Mouse (Mus musculus) layer of hippocampus, adult 2 months (tissue): Measurements from ENCODE around the gene Gm44511. TPM values are rescaled to one million over a fixed set of nuclear protein-coding genes. Genes with fewer than 3 reads are reported as not detected.

ENCODE experiments used
- DNase-seq, 2 experiments: peaks; one replicate each; pipeline ENCODE4 v3.0.0; 2022; ENCODE audit warnings: low spot score in 2 of 2
- H3K27ac ChIP-seq: fragments of 200-600 bp; 2 replicates; pipeline ENCODE4 v1.8.1; 2022
- H3K4me3 ChIP-seq: fragments of 200-600 bp; 2 replicates; pipeline ENCODE4 v1.8.1; 2022; ENCODE audit warnings: mild to moderate bottlenecking
- CTCF ChIP-seq: fragments of 200-600 bp; conservative IDR thresholded peaks from 2 replicates; pipeline ENCODE4 v1.8.1; 2022; ENCODE audit warnings: antibody characterized with exemption, mild to moderate bottlenecking, moderate library complexity
- total RNA-seq, 2 experiments: library from RNA; stranded (reverse); gene quantifications; 2 replicates each; pipeline ENCODE4 v1.2.3; 2021

Gm44511 gene
- total RNA-seq, 2 experiments from 2014 or later = not detected

- peak; percentile 87 to 89 for DNase-seq
- TF ChIP-seq CTCF = no peak
- Histone ChIP-seq H3K4me3 (peak overlapping the region; percentile 76), H3K27ac (peak overlapping the region; percentile 96)
Observed at GRCm38 (mm10) chr6:128838342-128839265, 12.5 kb upstream of the Gm44511 start.

- peak overlapping the region; percentile 76 for H3K4me3 ChIP-seq
- TF ChIP-seq CTCF = no peak
- no peak for DNase-seq
- H3K27ac ChIP-seq = peak overlapping the region; percentile 96
Observed at GRCm38 (mm10) chr6:128837454-128838341, 11.6 kb upstream of the Gm44511 start.

GRCm38 (mm10) chr6:128836955-128837334 lies 10.8 kb upstream of the Gm44511 start:
- Histone ChIP-seq H3K4me3 (peak overlapping the region; percentile 76), H3K27ac (peak overlapping the region; percentile 96; the same call in 1 of the 2 replicates)
- no peak for TF ChIP-seq CTCF
- DNase-seq = no peak

GRCm38 (mm10) chr6:128836191-128836954 lies 10.3 kb upstream of the Gm44511 start:
- no peak for TF ChIP-seq CTCF
- Histone ChIP-seq H3K4me3 (no peak overlapping the region), H3K27ac (no peak overlapping the region)
- no peak for DNase-seq

GRCm38 (mm10) chr6:128835571-128835970 lies 9.5 kb upstream of the Gm44511 start:
- no peak for TF ChIP-seq CTCF
- no peak for DNase-seq
- H3K27ac ChIP-seq = no peak overlapping the region
- H3K4me3 ChIP-seq = no peak overlapping the region

GRCm38 (mm10) chr6:128833046-128833445 lies 6.9 kb upstream of the Gm44511 start:
- no peak overlapping the region for H3K27ac ChIP-seq
- no peak for TF ChIP-seq CTCF
- DNase-seq = no peak
- H3K4me3 ChIP-seq = no peak overlapping the region

GRCm38 (mm10) chr6:128829837-128830236 lies 3.7 kb upstream of the Gm44511 start:
- DNase-seq = no peak
- TF ChIP-seq CTCF = no peak
- no peak overlapping the region for H3K27ac ChIP-seq
- no peak overlapping the region for H3K4me3 ChIP-seq

- H3K4me3 ChIP-seq = no peak overlapping the region
- no peak overlapping the region for H3K27ac ChIP-seq
- no peak for DNase-seq
- no peak for TF ChIP-seq CTCF
Observed at GRCm38 (mm10) chr6:128826781-128827180, 666 bp upstream of the Gm44511 start.

GRCm38 (mm10) chr6:128818083-128818802 lies 7.9 kb downstream of the Gm44511 start:
- no peak for TF ChIP-seq CTCF
- Histone ChIP-seq H3K4me3 (no peak overlapping the region), H3K27ac (no peak overlapping the region)
- DNase-seq = no peak

GRCm38 (mm10) chr6:128808532-128808931 lies 17.6 kb downstream of the Gm44511 start:
- Histone ChIP-seq H3K27ac (no peak overlapping the region), H3K4me3 (no peak overlapping the region)
- TF ChIP-seq CTCF = peak; percentile 71
- DNase-seq = no peak

- H3K4me3 ChIP-seq = no peak overlapping the region
- DNase-seq = no peak
- peak; percentile 71 for TF ChIP-seq CTCF
Observed at GRCm38 (mm10) chr6:128807021-128807420, 19.1 kb downstream of the Gm44511 start.

More at GRCm38 (mm10) chr6:128807021-128807420, 19.1 kb downstream of the Gm44511 start:
- H3K27ac ChIP-seq = no peak overlapping the region
